Mouse (Mus musculus) limb, embryonic 15.5 days (tissue): ENCODE results near the gene Ahcyl2. TPM values are rescaled to one million over a fixed set of nuclear protein-coding genes. Genes with fewer than 3 reads are reported as not detected.
"Not testable (repeated sequence)": the region's sequence is repeated elsewhere in the genome, so short reads cannot be mapped to it uniquely, and the experiment has no call there.

Experiments used
- ATAC-seq: fragments of 200-750 bp; cut with Nextera tagmentation; 2 replicates; pipeline ENCODE4 v1.8.0; 2017; ENCODE audit warnings: low read depth, moderate TSS enrichment; ENCODE audit not compliant: insufficient number of reproducible peaks, low FRiP score, low TSS enrichment
- H3K27ac ChIP-seq: fragments of 300-500 bp; sonication (generic); 2 replicates; pipeline ENCODE4 v1.5.1; 2015; ENCODE audit warnings: moderate library complexity, mild to moderate bottlenecking, inconsistent platforms
- H3K27me3 ChIP-seq: fragments of 300-500 bp; sonication (generic); 2 replicates; pipeline ENCODE4 v1.6.1; 2015; ENCODE audit warnings: inconsistent platforms
- H3K36me3 ChIP-seq: fragments of 300-500 bp; sonication (generic); 2 replicates; pipeline ENCODE4 v1.6.1; 2015; ENCODE audit warnings: inconsistent platforms
- H3K4me1 ChIP-seq: fragments of 300-500 bp; sonication (generic); 2 replicates; pipeline ENCODE4 v1.6.1; 2015; ENCODE audit warnings: inconsistent platforms
- H3K4me2 ChIP-seq: fragments of 300-500 bp; sonication (generic); 2 replicates; pipeline ENCODE4 v1.6.1; 2015; ENCODE audit warnings: mild to moderate bottlenecking, inconsistent platforms
- H3K4me3 ChIP-seq: fragments of 300-500 bp; sonication (generic); 2 replicates; pipeline ENCODE4 v1.5.1; 2015; ENCODE audit warnings: mild to moderate bottlenecking, inconsistent platforms
- H3K9ac ChIP-seq: fragments of 300-500 bp; sonication (generic); 2 replicates; pipeline ENCODE4 v1.6.1; 2015; ENCODE audit warnings: inconsistent platforms
- H3K9me3 ChIP-seq: fragments of 300-500 bp; sonication (generic); 2 replicates; pipeline ENCODE4 v1.6.1; 2016; ENCODE audit warnings: inconsistent platforms
- whole genome bisulfite sequencing: fragments of 180-500 bp; shearing (Covaris S2); methylation state at CpG from one replicate; pipeline ENCODE4 v1.1.7; 2015; 5-methylcytosine and 5-hydroxymethylcytosine counted together
- polyA plus RNA-seq: library from polyadenylated mRNA; unstranded; fragments of >200 nt; fragmentation: Nextera tagmentation; extraction: Ambion mirVana; gene quantifications from 2 replicates; pipeline ENCODE4 v1.2.1, GENCODE M21; 2015

Ahcyl2 gene
- polyA plus RNA-seq, 1 experiment from 2014 or later = 13.4 TPM

DNA sequence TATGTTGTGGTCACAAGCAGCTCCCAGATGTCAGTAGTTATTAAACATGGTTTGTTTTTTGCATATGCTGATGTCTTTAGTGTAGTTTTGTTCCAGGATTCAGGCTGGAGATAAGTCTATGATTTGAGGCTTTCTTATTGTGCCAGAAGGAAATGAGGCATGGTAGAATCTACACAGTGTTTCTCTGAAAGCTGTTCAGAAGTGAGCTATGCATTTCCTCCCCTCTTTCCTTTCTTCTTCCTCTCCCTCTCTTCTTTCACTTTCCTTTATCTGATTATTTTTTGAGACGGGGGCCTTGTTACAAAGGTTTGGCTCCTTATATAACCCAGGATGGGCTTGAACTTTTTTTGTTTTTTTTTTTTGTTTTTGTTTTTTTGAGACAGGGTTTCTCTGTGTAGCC lies 25.7 kb downstream of the Ahcyl2 start:
- 77% methylated on average over 1 of the region's 1 CpGs for WGBS
- no peak for ATAC-seq
- H3K9me3 ChIP-seq = no peaks in the 10 kb centered on the region

DNA sequence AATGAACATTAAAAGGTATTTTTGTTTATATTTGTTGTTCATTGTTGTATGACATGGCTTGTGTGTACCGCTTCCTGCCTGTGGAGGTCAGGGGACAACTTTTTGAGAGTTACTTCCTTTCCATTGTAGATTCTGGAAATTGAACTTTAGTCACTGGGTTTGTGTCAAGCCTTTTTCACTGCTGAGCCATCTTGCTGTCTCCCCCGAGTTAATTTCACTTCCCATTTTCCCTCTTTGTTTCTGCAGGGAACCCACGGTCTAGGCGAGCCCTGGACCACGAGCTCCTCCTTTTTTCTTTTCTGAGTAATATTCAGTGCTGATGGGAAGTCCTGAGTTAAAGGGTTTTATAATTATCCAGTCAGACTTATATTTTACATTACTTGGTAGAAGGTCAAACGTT lies 26.8 kb downstream of the Ahcyl2 start:
- H3K4me1 ChIP-seq = no peaks in the 10 kb centered on the region
- H3K27me3 ChIP-seq = no peaks in the 10 kb centered on the region
- 86% methylated on average over 6 of the region's 6 CpGs for WGBS

More for the DNA sequence above, 25.7 kb downstream of the Ahcyl2 start:
- Histone ChIP-seq H3K27me3 (no peaks in the 10 kb centered on the region), H3K36me3 (no peaks in the 10 kb centered on the region), H3K4me2 (no peak overlapping the region), H3K4me3 (no peak overlapping the region), H3K4me1 (no peaks in the 10 kb centered on the region), H3K9ac (no peak overlapping the region), H3K27ac (no peak overlapping the region)

GRCm38 (mm10) chr6:29802979-29803378 lies 35.2 kb downstream of the Ahcyl2 start:
- ATAC-seq = no peak
- H3K36me3 ChIP-seq = peaks cover 3% of the 10 kb centered on the region; the same call in 1 of the 2 replicates
- no peak overlapping the region for H3K9ac ChIP-seq
- 85% methylated on average over 1 of the region's 1 CpGs for WGBS
- H3K9me3 ChIP-seq = no peaks in the 10 kb centered on the region
- no peak overlapping the region for H3K4me3 ChIP-seq
- no peaks in the 10 kb centered on the region for H3K27me3 ChIP-seq
- no peak overlapping the region for H3K4me2 ChIP-seq
- H3K27ac ChIP-seq = no peak overlapping the region
- H3K4me1 ChIP-seq = no peaks in the 10 kb centered on the region

More for the DNA sequence above, 26.8 kb downstream of the Ahcyl2 start:
- Histone ChIP-seq H3K4me2 (no peak overlapping the region), H3K4me3 (no peak overlapping the region), H3K36me3 (no peaks in the 10 kb centered on the region), H3K9me3 (no peaks in the 10 kb centered on the region), H3K9ac (no peak overlapping the region), H3K27ac (no peak overlapping the region)
- ATAC-seq = no peak

GRCm38 (mm10) chr6:29804006-29804405 lies 36.2 kb downstream of the Ahcyl2 start:
- Histone ChIP-seq H3K4me3 (no peak overlapping the region), H3K4me2 (no peak overlapping the region), H3K9ac (no peak overlapping the region), H3K36me3 (peaks cover 3% of the 10 kb centered on the region; the same call in 1 of the 2 replicates), H3K27ac (no peak overlapping the region), H3K27me3 (no peaks in the 10 kb centered on the region), H3K4me1 (no peaks in the 10 kb centered on the region), H3K9me3 (no peaks in the 10 kb centered on the region)
- WGBS = 73% methylated on average over 3 of the region's 3 CpGs
- no peak for ATAC-seq

DNA sequence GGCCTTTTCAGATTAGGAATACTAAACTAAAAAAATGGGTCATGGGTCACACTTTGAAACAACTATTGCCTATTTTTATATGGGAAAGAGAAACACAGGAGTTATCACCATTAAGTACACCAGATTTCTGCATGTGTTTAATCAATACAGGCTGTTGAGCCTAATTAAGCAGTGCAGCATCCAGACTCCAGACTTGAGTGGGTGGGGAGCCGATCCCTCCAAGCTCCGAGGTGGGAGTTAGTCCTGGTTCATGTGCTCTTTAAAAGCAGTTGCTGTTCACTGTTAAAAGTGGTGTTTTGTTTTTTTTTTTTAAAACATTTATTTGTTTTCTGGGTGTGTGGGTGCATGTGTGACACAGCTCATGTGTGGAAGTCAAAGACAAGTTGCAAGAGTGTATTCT lies 37.6 kb downstream of the Ahcyl2 start:
- H3K4me1 ChIP-seq = no peaks in the 10 kb centered on the region
- ATAC-seq = no peak
- WGBS = 33% methylated on average over 2 of the region's 2 CpGs
- no peak overlapping the region for H3K4me3 ChIP-seq
- H3K27me3 ChIP-seq = no peaks in the 10 kb centered on the region
- no peak overlapping the region for H3K27ac ChIP-seq
- H3K9ac ChIP-seq = no peak overlapping the region
- H3K36me3 ChIP-seq = peaks cover 3% of the 10 kb centered on the region; the same call in 1 of the 2 replicates
- no peak overlapping the region for H3K4me2 ChIP-seq
- no peaks in the 10 kb centered on the region for H3K9me3 ChIP-seq

GRCm38 (mm10) chr6:29812076-29812475 lies 44.3 kb downstream of the Ahcyl2 start:
- no peaks in the 10 kb centered on the region for H3K36me3 ChIP-seq
- no peak for ATAC-seq
- H3K27ac ChIP-seq = no peak overlapping the region
- 84% methylated on average over 2 of the region's 2 CpGs for WGBS
- H3K9ac ChIP-seq = no peak overlapping the region
- H3K4me1 ChIP-seq = peaks cover 4% of the 10 kb centered on the region; the same call in 1 of the 2 replicates
- H3K27me3 ChIP-seq = no peaks in the 10 kb centered on the region
- H3K4me2 ChIP-seq = no peak overlapping the region
- no peaks in the 10 kb centered on the region for H3K9me3 ChIP-seq
- no peak overlapping the region for H3K4me3 ChIP-seq

GRCm38 (mm10) chr6:29812651-29813050 lies 44.8 kb downstream of the Ahcyl2 start:
- no peaks in the 10 kb centered on the region for H3K36me3 ChIP-seq
- H3K27me3 ChIP-seq = no peaks in the 10 kb centered on the region
- H3K9ac ChIP-seq = no peak overlapping the region
- no peak for ATAC-seq
- no peak overlapping the region for H3K27ac ChIP-seq
- WGBS = 45% methylated on average over 1 of the region's 1 CpGs
- H3K4me1 ChIP-seq = peaks cover 4% of the 10 kb centered on the region; the same call in 1 of the 2 replicates
- no peak overlapping the region for H3K4me3 ChIP-seq
- no peak overlapping the region for H3K4me2 ChIP-seq
- no peaks in the 10 kb centered on the region for H3K9me3 ChIP-seq

DNA sequence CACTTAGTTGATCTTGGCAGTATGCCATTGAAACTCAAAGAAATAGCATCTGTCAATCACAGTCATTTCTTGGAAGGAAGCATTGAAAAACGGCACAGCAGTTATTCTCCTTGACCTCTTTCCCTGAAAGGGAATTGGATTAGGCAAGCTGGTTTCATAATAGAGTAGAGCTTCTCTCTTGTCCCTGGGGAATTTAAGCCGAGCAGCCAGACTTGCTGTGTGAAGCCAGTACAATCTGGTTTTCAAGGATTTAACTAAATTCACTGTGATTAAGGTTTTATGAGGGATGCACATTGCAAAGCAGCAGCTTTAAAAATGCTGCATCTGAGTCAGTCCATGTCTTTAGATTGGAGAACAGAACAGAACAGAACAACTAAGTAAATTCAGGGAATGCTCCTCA lies 46.8 kb downstream of the Ahcyl2 start:
- no peaks in the 10 kb centered on the region for H3K9me3 ChIP-seq
- H3K36me3 ChIP-seq = no peaks in the 10 kb centered on the region
- H3K27me3 ChIP-seq = no peaks in the 10 kb centered on the region
- no peak overlapping the region for H3K4me3 ChIP-seq
- no peak overlapping the region for H3K27ac ChIP-seq
- no peak overlapping the region for H3K4me2 ChIP-seq
- WGBS = 21% methylated on average over 2 of the region's 2 CpGs
- no peak for ATAC-seq
- H3K9ac ChIP-seq = no peak overlapping the region
- H3K4me1 ChIP-seq = peaks cover 4% of the 10 kb centered on the region; the same call in 1 of the 2 replicates

- H3K4me1 ChIP-seq = peaks cover 4% of the 10 kb centered on the region; the same call in 1 of the 2 replicates
- no peak overlapping the region for H3K27ac ChIP-seq
- no peaks in the 10 kb centered on the region for H3K36me3 ChIP-seq
- H3K4me3 ChIP-seq = no peak overlapping the region
- H3K4me2 ChIP-seq = no peak overlapping the region
- H3K9ac ChIP-seq = no peak overlapping the region
- H3K27me3 ChIP-seq = no peaks in the 10 kb centered on the region
- ATAC-seq = no peak
- H3K9me3 ChIP-seq = no peaks in the 10 kb centered on the region
- 66% methylated on average over 3 of the region's 3 CpGs for WGBS
Observed at GRCm38 (mm10) chr6:29815060-29815459, 47.2 kb downstream of the Ahcyl2 start.

DNA sequence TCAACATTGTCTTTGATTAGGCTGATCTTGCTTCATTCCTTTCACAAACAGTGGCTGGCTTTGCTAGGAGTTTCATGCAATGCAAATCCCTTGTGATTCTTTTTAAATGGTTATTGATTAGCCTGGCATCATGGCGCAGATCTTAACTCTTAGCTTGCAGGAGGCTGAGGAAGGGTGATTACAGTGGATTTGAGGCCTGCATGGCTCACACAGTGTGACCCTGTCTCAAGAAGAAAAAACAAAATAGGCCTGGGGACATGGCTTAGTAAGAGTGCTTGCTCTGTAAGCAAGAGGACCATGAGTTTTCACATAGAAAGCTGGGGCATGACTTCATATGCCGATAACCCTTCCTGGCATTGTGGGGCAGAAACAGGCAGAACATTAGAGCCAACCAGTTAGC lies 47.8 kb downstream of the Ahcyl2 start:
- H3K27me3 ChIP-seq = no peaks in the 10 kb centered on the region
- no peaks in the 10 kb centered on the region for H3K9me3 ChIP-seq
- ATAC-seq = no peak
- 0 out of 2 replicates have a peak, but pooled peaks cover 3% of the 10 kb centered on the region for H3K36me3 ChIP-seq
- no peak overlapping the region for H3K9ac ChIP-seq
- WGBS = 92% methylated on average over 2 of the region's 2 CpGs
- no peak overlapping the region for H3K27ac ChIP-seq
- no peak overlapping the region for H3K4me3 ChIP-seq
- no peak overlapping the region for H3K4me2 ChIP-seq
- H3K4me1 ChIP-seq = peaks cover 4% of the 10 kb centered on the region; the same call in 1 of the 2 replicates

GRCm38 (mm10) chr6:29816371-29816770 lies 48.6 kb downstream of the Ahcyl2 start:
- 88% methylated on average over 12 of the region's 12 CpGs for WGBS
- ATAC-seq, H3K4me3 ChIP-seq: not testable (repeated sequence)

GRCm38 (mm10) chr6:29819309-29819708 lies 51.5 kb downstream of the Ahcyl2 start:
- peaks cover 4% of the 10 kb centered on the region; the same call in 1 of the 2 replicates for H3K4me1 ChIP-seq
- no peak overlapping the region for H3K4me3 ChIP-seq
- H3K27ac ChIP-seq = no peak overlapping the region
- no peaks in the 10 kb centered on the region for H3K27me3 ChIP-seq
- 0 out of 2 replicates have a peak, but pooled peaks cover 3% of the 10 kb centered on the region for H3K36me3 ChIP-seq
- H3K9ac ChIP-seq = no peak overlapping the region
- ATAC-seq = no peak
- 27% methylated on average over 3 of the region's 3 CpGs for WGBS
- no peaks in the 10 kb centered on the region for H3K9me3 ChIP-seq
- H3K4me2 ChIP-seq = no peak overlapping the region

More at GRCm38 (mm10) chr6:29816371-29816770, 48.6 kb downstream of the Ahcyl2 start:
- H3K27ac ChIP-seq, H3K9ac ChIP-seq, H3K4me1 ChIP-seq, H3K36me3 ChIP-seq, H3K4me2 ChIP-seq, H3K9me3 ChIP-seq, H3K27me3 ChIP-seq: not testable (repeated sequence)

DNA sequence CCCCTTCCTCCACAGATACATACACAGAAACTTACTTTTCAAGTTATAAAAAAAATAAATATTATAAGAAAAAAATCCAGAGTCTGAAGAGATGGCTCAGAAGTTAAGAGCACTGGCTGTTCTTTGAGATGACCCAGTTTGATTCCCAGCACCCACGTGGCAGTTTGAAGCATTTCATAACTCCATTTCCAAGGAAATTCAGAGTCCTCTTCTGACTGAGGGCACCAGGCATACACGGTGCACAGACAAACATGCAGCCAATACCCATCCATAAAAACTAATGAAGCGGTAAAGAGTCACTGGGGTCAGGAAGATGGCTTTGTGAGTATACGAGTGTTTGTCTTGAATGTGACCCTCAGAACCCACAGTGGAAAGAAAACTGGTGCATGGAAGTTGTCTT lies 52.5 kb downstream of the Ahcyl2 start:
- H3K4me2 ChIP-seq = no peak overlapping the region
- no peaks in the 10 kb centered on the region for H3K9me3 ChIP-seq
- H3K36me3 ChIP-seq = 0 out of 2 replicates have a peak, but pooled peaks cover 3% of the 10 kb centered on the region
- H3K4me3 ChIP-seq = no peak overlapping the region
- H3K9ac ChIP-seq = no peak overlapping the region
- ATAC-seq = no peak
- H3K27me3 ChIP-seq = no peaks in the 10 kb centered on the region
- 73% methylated on average over 4 of the region's 4 CpGs for WGBS
- no peaks in the 10 kb centered on the region for H3K4me1 ChIP-seq
- H3K27ac ChIP-seq = no peak overlapping the region
